Mouse (Mus musculus) megakaryocyte, embryonic 14.5 days (primary cell): Measurements from ENCODE around the gene Vars.

Experiments used
- FLI1 ChIP-seq: IDR thresholded peaks from 2 replicates; pipeline ENCODE4 v1.6.1; 2012; ENCODE audit warnings: low read length, inconsistent platforms, mixed read lengths
- GATA1 ChIP-seq: IDR thresholded peaks from 3 replicates; pipeline ENCODE4 v1.6.1; 2012; ENCODE audit warnings: mixed read lengths, low read length, inconsistent platforms, borderline replicate concordance

DNA sequence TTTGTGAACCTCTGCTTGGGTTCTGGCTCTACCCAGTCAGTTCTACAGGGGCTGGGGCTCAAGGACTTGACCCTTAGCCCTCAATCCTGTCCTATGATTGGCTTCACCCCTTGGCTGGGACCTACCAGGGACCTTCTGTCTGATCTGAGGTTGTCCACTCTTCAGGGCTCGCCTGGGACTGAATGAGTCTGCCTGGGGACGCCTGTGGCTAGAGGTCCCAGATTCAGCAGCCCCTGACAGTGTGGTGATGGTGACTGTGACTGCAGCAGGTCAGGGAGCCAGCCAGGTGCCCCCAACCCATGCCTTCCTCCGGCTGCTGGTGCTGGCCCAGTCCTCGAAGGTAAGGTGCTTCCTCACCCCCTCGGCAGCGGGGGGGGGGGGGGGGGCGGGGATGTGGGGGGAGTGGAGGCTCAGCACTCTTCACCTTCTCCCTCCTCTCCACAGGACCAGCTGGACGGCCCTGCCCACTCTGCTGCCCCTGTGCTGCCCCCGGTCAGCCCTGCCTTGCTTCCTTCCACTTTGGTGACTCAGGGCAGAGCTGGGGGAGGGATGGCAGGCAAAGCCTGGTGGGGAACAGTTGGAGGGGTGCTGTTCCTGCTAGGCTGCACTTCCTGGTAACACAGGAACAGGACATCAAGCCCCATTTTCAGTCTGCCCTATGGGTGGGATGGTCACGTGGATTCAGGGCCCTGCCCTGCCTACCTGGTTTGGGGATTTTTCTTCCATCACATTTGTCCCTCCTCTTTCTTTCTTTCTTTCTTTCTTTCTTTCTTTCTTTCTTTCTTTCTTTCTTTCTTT, 24.1 kb downstream of the Vars start:
- TF ChIP-seq GATA1 (no peak), FLI1 (no peak)
